Mouse (Mus musculus) kidney, adult 2 months (tissue): ENCODE measurements around the gene Ndufb2. TPM values are rescaled to one million over a fixed set of nuclear protein-coding genes. Genes with fewer than 3 reads are reported as not detected.

ENCODE experiments used
- DNase-seq: peaks from one replicate; pipeline ENCODE4 v3.0.0; 2021
- H3K27ac ChIP-seq: fragments of 200-500 bp; 2 replicates; pipeline ENCODE4 v1.5.1; 2012; ENCODE audit warnings: low read depth, low read length, control low read depth, inconsistent platforms; ENCODE audit not compliant: insufficient read depth
- H3K27me3 ChIP-seq: fragments of 200-500 bp; replicated peaks from 2 replicates; pipeline ENCODE4 v1.6.1; 2012; ENCODE audit warnings: mild to moderate bottlenecking, moderate library complexity, low read length, inconsistent platforms; ENCODE audit not compliant: control insufficient read depth, insufficient read depth
- H3K36me3 ChIP-seq: fragments of 200-500 bp; 2 replicates; pipeline ENCODE4 v1.6.1; 2012; ENCODE audit warnings: mild to moderate bottlenecking, moderate library complexity, low read length, inconsistent platforms; ENCODE audit not compliant: control insufficient read depth, insufficient read depth
- H3K4me1 ChIP-seq: fragments of 200-500 bp; 2 replicates; pipeline ENCODE4 v1.6.1; 2011; ENCODE audit warnings: low read length; ENCODE audit not compliant: control insufficient read depth, insufficient read depth
- H3K4me3 ChIP-seq: fragments of 200-500 bp; 2 replicates; pipeline ENCODE4 v1.5.1; 2011; ENCODE audit warnings: mild to moderate bottlenecking, low read depth, low read length, control low read depth; ENCODE audit not compliant: insufficient read depth
- CTCF ChIP-seq: fragments of 200-500 bp; conservative IDR thresholded peaks from 2 replicates; pipeline ENCODE4 v1.5.1; 2011; ENCODE audit warnings: low read depth, mild to moderate bottlenecking, control low read depth, low read length, moderate library complexity, mixed read lengths; ENCODE audit not compliant: insufficient read depth, insufficient read length
- POLR2A ChIP-seq: fragments of 200-500 bp; IDR thresholded peaks from one replicate; pipeline ENCODE4 v1.6.1; 2011; ENCODE audit warnings: low read depth, low read length, control low read depth
- WGBS: fragments of 180-500 bp; shearing (Covaris S2); methylation state at CpG from one replicate; pipeline ENCODE4 v1.1.7; 2018; 5-methylcytosine and 5-hydroxymethylcytosine counted together
- polyA plus RNA-seq: library from polyadenylated mRNA; depleted of rRNA; stranded (reverse); fragments of >200 nt; gene quantifications from 2 replicates; pipeline ENCODE4 v1.2.3, GENCODE M21; 2012; rRNA removed

Ndufb2 gene
- polyA plus RNA-seq, result 513 and 602 TPM in 2 replicates

GRCm38 (mm10) chr6:39592401-39593214 is at the start of gene Ndufb2:
Gene Ndufb2, plus strand, starts transcription at chr6:39592574.
- Histone ChIP-seq H3K4me3 (peak within 1 kb of the TSS; percentile 94), H3K27me3 (no peaks in the 10 kb centered on the region), H3K27ac (peak within 1 kb of the TSS; percentile 96), H3K4me1 (peaks cover 10% of the 10 kb centered on the region; the same call in 1 of the 2 replicates), H3K36me3 (0 out of 2 replicates have a peak, but pooled peaks cover 2% of the 10 kb centered on the region)
- under 1% methylated on average over 56 of the region's 56 CpGs for WGBS
- TF ChIP-seq CTCF (no peak), POLR2A (peak; percentile 89)
- DNase-seq, result peak; percentile 97

- DNase-seq, result peak; percentile 83
- H3K4me1 ChIP-seq, result peaks cover 8% of the 10 kb centered on the region; the same call in 1 of the 2 replicates
- 21% methylated on average over 15 of the region's 15 CpGs for WGBS
- no peaks in the 10 kb centered on the region for H3K36me3 ChIP-seq
- no peaks in the 10 kb centered on the region for H3K27me3 ChIP-seq
- TF ChIP-seq CTCF, result no peak
- no peak for TF ChIP-seq POLR2A
- H3K4me3 ChIP-seq, result no peak overlapping the region
- H3K27ac ChIP-seq, result 0 out of 2 replicates have a peak overlapping the region, but pooled peaks have one; percentile 26
These were observed 49.5 kb upstream of the Ndufb2 start for GRCm38 (mm10) chr6:39542631-39543597.

- H3K27ac ChIP-seq, result peak overlapping the region; percentile 8; the same call in 1 of the 2 replicates
- peaks cover 8% of the 10 kb centered on the region; the same call in 1 of the 2 replicates for H3K4me1 ChIP-seq
- DNase-seq, result peak; percentile 40
- no peaks in the 10 kb centered on the region for H3K36me3 ChIP-seq
- 68% methylated on average over 15 of the region's 15 CpGs for WGBS
- H3K4me3 ChIP-seq, result no peak overlapping the region
- no peak for TF ChIP-seq CTCF
- no peak for TF ChIP-seq POLR2A
- H3K27me3 ChIP-seq, result no peaks in the 10 kb centered on the region
These were observed 48.5 kb upstream of the Ndufb2 start for GRCm38 (mm10) chr6:39543769-39544420.

GRCm38 (mm10) chr6:39545474-39545873 is 46.9 kb upstream of the Ndufb2 start:
- Histone ChIP-seq H3K4me1 (peaks cover 8% of the 10 kb centered on the region; the same call in 1 of the 2 replicates), H3K27me3 (no peaks in the 10 kb centered on the region), H3K36me3 (no peaks in the 10 kb centered on the region), H3K27ac (no peak overlapping the region), H3K4me3 (no peak overlapping the region)
- 90% methylated on average over 7 of the region's 7 CpGs for WGBS
- TF ChIP-seq CTCF, result no peak
- TF ChIP-seq POLR2A, result no peak
- no peak for DNase-seq

- Histone ChIP-seq H3K4me1 (peaks cover 3% of the 10 kb centered on the region; the same call in 1 of the 2 replicates), H3K36me3 (no peaks in the 10 kb centered on the region), H3K4me3 (no peak overlapping the region), H3K27ac (no peak overlapping the region), H3K27me3 (no peaks in the 10 kb centered on the region)
- WGBS, result 69% methylated on average over 5 of the region's 5 CpGs
- TF ChIP-seq CTCF, result no peak
- DNase-seq, result no peak
These were observed 44.3 kb upstream of the Ndufb2 start for GRCm38 (mm10) chr6:39548030-39548429.

GRCm38 (mm10) chr6:39551981-39552636 is 40.3 kb upstream of the Ndufb2 start:
- no peak overlapping the region for H3K27ac ChIP-seq

More at GRCm38 (mm10) chr6:39551981-39552636, 40.3 kb upstream of the Ndufb2 start:
- Histone ChIP-seq H3K4me3 (no peak overlapping the region), H3K27me3 (no peaks in the 10 kb centered on the region), H3K36me3 (no peaks in the 10 kb centered on the region), H3K4me1 (no peaks in the 10 kb centered on the region)
- no peak for DNase-seq
- 46% methylated on average over 8 of the region's 8 CpGs for WGBS
- no peak for TF ChIP-seq POLR2A
- no peak for TF ChIP-seq CTCF
